Mouse (Mus musculus): Measurements from ENCODE around the gene Fam98c. TPM values are rescaled to one million over a fixed set of nuclear protein-coding genes. Genes with fewer than 3 reads are reported as not detected.
A peak's percentile ranks its signal among the peaks of the same experiment; 100 is the strongest.

The Fam98c gene
- polyA plus RNA-seq, 1 experiment = 11.6 TPM

DNA sequence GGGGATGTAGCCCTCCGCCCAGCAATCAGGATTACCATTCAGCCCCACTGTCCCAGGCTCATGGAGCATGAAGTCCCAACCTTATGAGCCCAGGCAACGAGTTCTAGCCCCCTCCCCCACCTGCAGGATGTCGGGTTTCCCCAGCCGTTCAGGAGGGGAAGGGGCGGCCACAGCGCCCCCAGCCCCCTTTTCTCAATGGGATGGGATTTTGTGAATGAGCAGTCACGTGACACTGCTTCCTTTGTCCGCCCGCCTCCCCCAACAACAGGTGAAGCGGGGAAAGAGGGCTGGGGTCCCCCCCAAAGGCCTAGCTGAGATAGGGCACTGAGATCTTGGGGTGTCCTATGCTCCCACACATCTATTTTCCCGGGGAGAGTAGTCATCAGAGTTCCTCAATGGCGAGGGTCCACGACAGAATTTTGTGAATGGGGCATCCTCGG lies 12.8 kb upstream of the Fam98c start:
- H3K4me3 ChIP-seq = peak overlapping the region; percentile 61
- H3K4me2 ChIP-seq (ENCODE audit: low read depth) = peak overlapping the region; percentile 67
- H3K79me2 ChIP-seq (ENCODE audit: control insufficient read depth, insufficient read depth) = no peaks in the 10 kb centered on the region
- TF ChIP-seq MYOG (IDR thresholded peaks at IDR 0.05; ENCODE audit: control insufficient read depth in 1 of 3, insufficient read depth in 1 of 3, insufficient read length in 2 of 3, low read depth in 2 of 3) (no peak), USF1 (IDR thresholded peaks at IDR 0.05; ENCODE audit: low read depth) (peak; percentile 48)
- H3K27me3 ChIP-seq (ENCODE audit: control insufficient read depth, insufficient read depth, insufficient read length) = no peaks in the 10 kb centered on the region
- H3K36me3 ChIP-seq (ENCODE audit: control insufficient read depth, insufficient read depth) = no peaks in the 10 kb centered on the region
- H3ac ChIP-seq (ENCODE audit: control insufficient read depth, insufficient read length) = peak overlapping the region; percentile 61

DNA sequence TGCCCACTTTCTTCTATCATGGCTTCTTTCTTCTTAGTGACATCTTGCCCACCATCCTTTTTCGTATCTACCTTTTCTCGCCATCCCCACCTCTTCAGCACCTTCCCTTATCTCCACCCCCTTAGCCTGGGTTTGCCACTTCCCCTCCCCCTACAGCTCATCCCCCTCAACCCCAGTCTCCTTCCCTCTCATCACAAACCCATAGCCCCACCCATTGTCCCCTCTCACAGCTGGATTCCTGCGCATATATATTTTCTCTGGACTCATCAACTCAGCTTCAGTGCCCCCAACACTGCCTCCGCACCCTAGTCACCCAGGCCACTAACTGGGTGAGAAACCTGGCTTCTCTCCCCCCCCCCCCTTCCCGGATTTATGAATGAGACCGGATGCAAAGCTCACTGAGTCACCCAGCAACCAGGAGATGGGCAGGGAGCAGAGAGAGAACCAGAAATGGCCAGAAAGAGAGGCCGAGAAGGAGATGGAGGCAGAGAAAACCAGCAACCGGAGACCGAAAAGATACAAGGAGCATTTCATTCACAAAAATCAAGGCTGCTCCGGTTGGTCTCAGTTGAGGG lies 12.2 kb upstream of the Fam98c start:
- Histone ChIP-seq H3K36me3 (ENCODE audit: control insufficient read depth, insufficient read depth) (no peaks in the 10 kb centered on the region), H3K4me2 (ENCODE audit: low read depth) (peak overlapping the region; percentile 67), H3K27me3 (ENCODE audit: control insufficient read depth, insufficient read depth, insufficient read length) (no peaks in the 10 kb centered on the region), H3ac (ENCODE audit: control insufficient read depth, insufficient read length) (no peak overlapping the region), H3K79me2 (ENCODE audit: control insufficient read depth, insufficient read depth) (no peaks in the 10 kb centered on the region), H3K4me3 (peak overlapping the region; percentile 61)
- TF ChIP-seq POLR2AphosphoS2 (IDR thresholded peaks at IDR 0.05; ENCODE audit: insufficient read length, low read depth) (no peak), CEBPB (IDR thresholded peaks at IDR 0.05; ENCODE audit: insufficient read depth, poor library complexity, severe bottlenecking) (no peak), SRF (IDR thresholded peaks at IDR 0.05; ENCODE audit: control insufficient read depth, insufficient read length, low read depth) (no peak), MYOD1 (IDR thresholded peaks at IDR 0.05; ENCODE audit: control insufficient read depth in 1 of 3, insufficient read length in 2 of 3, low read depth in 2 of 3) (no peak), TCF12 (IDR thresholded peaks at IDR 0.05; ENCODE audit: insufficient read depth, poor library complexity, severe bottlenecking) (no peak), REST (IDR thresholded peaks at IDR 0.05; ENCODE audit: insufficient read depth, insufficient read length) (no peak), MYOG (IDR thresholded peaks at IDR 0.05; ENCODE audit: control insufficient read depth in 1 of 3, insufficient read depth in 1 of 3, insufficient read length in 2 of 3, low read depth in 2 of 3) (no peak), POLR2A (IDR thresholded peaks at IDR 0.05; ENCODE audit: insufficient read length, low read depth) (no peak), USF1 (IDR thresholded peaks at IDR 0.05; ENCODE audit: low read depth) (no peak), MAX (IDR thresholded peaks at IDR 0.05; ENCODE audit: low read depth) (no peak), E2F4 (IDR thresholded peaks at IDR 0.05; ENCODE audit: insufficient read depth) (no peak)

DNA sequence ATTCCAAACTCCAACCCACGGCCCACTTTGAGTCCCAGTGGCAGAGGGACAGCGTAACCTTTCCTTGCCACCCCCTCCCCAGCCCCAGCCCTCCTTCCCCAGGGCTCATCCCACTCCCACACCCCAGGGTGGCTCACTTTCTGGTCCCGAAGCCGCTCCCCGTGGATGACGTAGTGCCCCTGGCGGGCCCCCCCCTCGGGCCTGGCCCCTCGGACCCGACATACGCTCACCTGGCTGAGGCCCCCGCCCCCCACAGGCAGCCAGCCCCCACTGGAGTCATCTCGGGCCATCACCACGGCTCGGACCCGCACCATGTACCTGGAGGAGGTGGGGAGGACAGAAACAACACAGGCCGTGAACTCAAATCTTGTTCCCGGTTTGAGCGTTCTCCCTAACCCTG lies 11.6 kb upstream of the Fam98c start:
- H3K4me2 ChIP-seq (ENCODE audit: low read depth) = peak overlapping the region; percentile 67
- H3K79me2 ChIP-seq (ENCODE audit: control insufficient read depth, insufficient read depth) = no peaks in the 10 kb centered on the region
- H3K4me3 ChIP-seq = no peak overlapping the region
- no peak for TF ChIP-seq TCF12 (IDR thresholded peaks at IDR 0.05; ENCODE audit: insufficient read depth, poor library complexity, severe bottlenecking)
- TF ChIP-seq MYOD1 (IDR thresholded peaks at IDR 0.05; ENCODE audit: control insufficient read depth in 1 of 3, insufficient read length in 2 of 3, low read depth in 2 of 3) = no peak
- TF ChIP-seq E2F4 (IDR thresholded peaks at IDR 0.05; ENCODE audit: insufficient read depth) = no peak
- TF ChIP-seq REST (IDR thresholded peaks at IDR 0.05; ENCODE audit: insufficient read depth, insufficient read length) = no peak
- no peak for TF ChIP-seq CEBPB (IDR thresholded peaks at IDR 0.05; ENCODE audit: insufficient read depth, poor library complexity, severe bottlenecking)
- no peak for TF ChIP-seq POLR2AphosphoS2 (IDR thresholded peaks at IDR 0.05; ENCODE audit: insufficient read length, low read depth)
- TF ChIP-seq MAX (IDR thresholded peaks at IDR 0.05; ENCODE audit: low read depth) = no peak
- no peak for TF ChIP-seq POLR2A (IDR thresholded peaks at IDR 0.05; ENCODE audit: insufficient read length, low read depth)
- no peak for TF ChIP-seq USF1 (IDR thresholded peaks at IDR 0.05; ENCODE audit: low read depth)
- TF ChIP-seq TCF3 (IDR thresholded peaks at IDR 0.05; ENCODE audit: insufficient read length, low read depth) = no peak
- TF ChIP-seq SRF (IDR thresholded peaks at IDR 0.05; ENCODE audit: control insufficient read depth, insufficient read length, low read depth) = no peak
- no peak for TF ChIP-seq MYOG (IDR thresholded peaks at IDR 0.05; ENCODE audit: control insufficient read depth in 1 of 3, insufficient read depth in 1 of 3, insufficient read length in 2 of 3, low read depth in 2 of 3)
- no peaks in the 10 kb centered on the region for H3K36me3 ChIP-seq (ENCODE audit: control insufficient read depth, insufficient read depth)
- H3K27me3 ChIP-seq (ENCODE audit: control insufficient read depth, insufficient read depth, insufficient read length) = no peaks in the 10 kb centered on the region
- no peak overlapping the region for H3ac ChIP-seq (ENCODE audit: control insufficient read depth, insufficient read length)

DNA sequence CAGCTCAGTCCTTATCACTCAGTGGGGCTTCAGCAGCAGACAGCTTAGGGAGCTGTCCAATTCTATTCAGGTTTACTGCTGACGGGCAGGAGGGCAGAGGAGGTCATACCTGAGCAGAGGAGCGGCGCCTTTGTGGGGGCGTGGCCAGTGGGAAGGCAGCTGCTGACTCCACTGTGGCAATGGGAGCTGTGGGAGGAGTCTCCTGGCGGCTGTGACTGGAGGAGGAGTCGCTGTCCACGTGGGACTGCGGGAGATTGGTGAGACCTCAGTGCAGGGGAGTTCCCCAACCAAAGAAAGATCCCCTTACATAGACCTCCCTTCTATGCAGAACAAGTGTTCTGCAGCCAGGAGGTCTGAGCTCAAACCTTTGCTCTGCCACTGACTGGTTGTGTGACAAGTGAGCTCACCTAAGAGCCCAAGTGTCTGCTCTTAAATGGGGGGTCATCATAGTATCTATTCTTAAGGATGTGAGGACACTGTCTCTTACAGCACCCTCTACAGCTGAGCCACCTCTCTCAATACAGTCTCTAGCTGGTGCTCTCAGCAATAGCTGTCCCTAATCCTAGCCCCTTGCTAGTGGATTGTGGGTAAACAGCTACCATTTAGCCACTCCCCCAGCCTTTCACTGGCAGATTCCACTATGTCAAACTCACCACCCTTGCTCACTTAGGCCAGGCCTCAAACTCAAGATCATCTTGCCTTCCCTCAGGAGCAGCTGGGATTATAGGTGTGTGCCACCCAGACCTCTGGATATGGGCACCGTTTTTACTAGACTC lies 6.9 kb upstream of the Fam98c start:
- Histone ChIP-seq H3K79me2 (ENCODE audit: control insufficient read depth, insufficient read depth) (no peaks in the 10 kb centered on the region), H3ac (ENCODE audit: control insufficient read depth, insufficient read length) (no peak overlapping the region), H3K27me3 (ENCODE audit: control insufficient read depth, insufficient read depth, insufficient read length) (no peaks in the 10 kb centered on the region), H3K4me2 (ENCODE audit: low read depth) (no peak overlapping the region), H3K4me3 (no peak overlapping the region), H3K36me3 (ENCODE audit: control insufficient read depth, insufficient read depth) (no peaks in the 10 kb centered on the region)
- no peak for TF ChIP-seq SRF (IDR thresholded peaks at IDR 0.05; ENCODE audit: control insufficient read depth, insufficient read length, low read depth)
- TF ChIP-seq USF1 (IDR thresholded peaks at IDR 0.05; ENCODE audit: low read depth) = no peak

DNA sequence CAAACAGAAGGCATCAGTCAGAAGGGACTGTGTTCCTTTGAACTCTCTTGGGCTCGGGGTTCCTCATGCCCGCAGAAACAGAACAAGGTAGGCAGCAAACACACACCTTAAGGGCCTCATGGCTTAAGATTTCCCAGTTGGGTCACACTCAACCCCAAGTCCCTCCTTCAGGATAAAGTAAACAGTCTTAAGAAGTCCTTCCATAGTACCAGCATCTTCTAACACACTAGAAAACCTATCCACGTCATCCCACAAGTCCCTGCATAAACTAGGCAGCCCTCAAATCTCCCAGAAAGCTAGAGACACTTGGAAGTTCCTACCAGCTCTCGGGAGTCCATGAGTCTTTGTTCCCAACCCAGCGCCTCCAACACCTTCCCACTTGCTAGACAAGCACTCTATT lies 6.3 kb upstream of the Fam98c start:
- Histone ChIP-seq H3K27me3 (ENCODE audit: control insufficient read depth, insufficient read depth, insufficient read length) (no peaks in the 10 kb centered on the region), H3ac (ENCODE audit: control insufficient read depth, insufficient read length) (no peak overlapping the region), H3K79me2 (ENCODE audit: control insufficient read depth, insufficient read depth) (no peaks in the 10 kb centered on the region), H3K4me3 (no peak overlapping the region), H3K36me3 (ENCODE audit: control insufficient read depth, insufficient read depth) (no peaks in the 10 kb centered on the region), H3K4me2 (ENCODE audit: low read depth) (no peak overlapping the region)
- no peak for TF ChIP-seq E2F4 (IDR thresholded peaks at IDR 0.05; ENCODE audit: insufficient read depth)
- TF ChIP-seq MAX (IDR thresholded peaks at IDR 0.05; ENCODE audit: low read depth) = no peak
- no peak for TF ChIP-seq POLR2A (IDR thresholded peaks at IDR 0.05; ENCODE audit: insufficient read length, low read depth)
- TF ChIP-seq SRF (IDR thresholded peaks at IDR 0.05; ENCODE audit: control insufficient read depth, insufficient read length, low read depth) = no peak
- TF ChIP-seq MYOD1 (IDR thresholded peaks at IDR 0.05; ENCODE audit: control insufficient read depth in 1 of 3, insufficient read length in 2 of 3, low read depth in 2 of 3) = no peak
- TF ChIP-seq REST (IDR thresholded peaks at IDR 0.05; ENCODE audit: insufficient read depth, insufficient read length) = no peak
- TF ChIP-seq POLR2AphosphoS2 (IDR thresholded peaks at IDR 0.05; ENCODE audit: insufficient read length, low read depth) = no peak
- no peak for TF ChIP-seq TCF3 (IDR thresholded peaks at IDR 0.05; ENCODE audit: insufficient read length, low read depth)
- no peak for TF ChIP-seq CEBPB (IDR thresholded peaks at IDR 0.05; ENCODE audit: insufficient read depth, poor library complexity, severe bottlenecking)
- no peak for TF ChIP-seq MYOG (IDR thresholded peaks at IDR 0.05; ENCODE audit: control insufficient read depth in 1 of 3, insufficient read depth in 1 of 3, insufficient read length in 2 of 3, low read depth in 2 of 3)
- no peak for TF ChIP-seq TCF12 (IDR thresholded peaks at IDR 0.05; ENCODE audit: insufficient read depth, poor library complexity, severe bottlenecking)
- no peak for TF ChIP-seq USF1 (IDR thresholded peaks at IDR 0.05; ENCODE audit: low read depth)
